Mouse (Mus musculus) T-helper 1 cell (primary cell): ENCODE results near the gene Vapa.
"Not testable (repeated sequence)": the region's sequence is repeated elsewhere in the genome, so short reads cannot be mapped to it uniquely, and the experiment has no call there.

ENCODE experiments used
- in situ Hi-C: fragments of 300-600 bp; cut with MboI, MseI; formaldehyde crosslinking; loops from one replicate; pipeline ENCODE4 v1.15.1; 2025; ENCODE audit warnings: high pct_unique_total_duplicates

The Vapa gene

DNA sequence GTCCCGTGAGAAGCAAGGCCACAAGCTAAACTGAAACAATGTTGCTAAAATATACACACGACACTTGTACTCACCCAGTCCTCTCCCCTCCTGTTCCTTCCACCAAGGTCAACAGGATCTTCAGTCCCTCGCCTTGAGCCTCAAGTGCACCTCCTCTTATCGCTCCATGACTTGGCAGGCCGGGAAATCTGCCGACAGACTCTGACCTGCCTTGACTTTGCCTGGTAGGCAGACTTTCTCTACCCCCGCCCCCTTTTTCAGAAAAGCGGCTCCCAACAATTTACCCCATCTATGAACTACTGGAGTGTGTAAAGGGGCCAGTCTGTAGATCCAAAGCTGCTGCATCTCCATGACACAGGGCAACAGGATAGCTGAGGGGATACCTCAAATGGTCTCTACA, 41.9 kb downstream of the Vapa start:
- in situ Hi-C loops = no loop called here

DNA sequence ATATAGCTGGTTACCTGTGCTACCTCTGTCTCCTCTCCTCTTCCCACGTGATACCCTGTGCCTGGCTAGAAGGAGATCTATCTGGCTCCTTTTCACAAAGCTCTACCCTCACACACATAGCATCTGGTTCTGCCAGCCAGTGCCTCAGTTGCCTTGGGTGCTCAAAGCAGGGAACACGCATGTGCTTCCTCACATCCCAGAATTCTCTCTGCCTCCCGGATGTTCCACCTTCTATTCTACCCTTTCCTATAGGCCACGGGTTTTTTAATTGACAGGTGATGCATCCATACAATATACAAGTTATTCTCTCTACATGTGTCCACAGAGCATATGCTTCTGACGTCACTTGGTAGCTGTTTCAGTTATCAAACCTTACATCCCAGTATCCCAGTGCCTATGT, 49.2 kb downstream of the Vapa start:
- in situ Hi-C loops = no loop called here

DNA sequence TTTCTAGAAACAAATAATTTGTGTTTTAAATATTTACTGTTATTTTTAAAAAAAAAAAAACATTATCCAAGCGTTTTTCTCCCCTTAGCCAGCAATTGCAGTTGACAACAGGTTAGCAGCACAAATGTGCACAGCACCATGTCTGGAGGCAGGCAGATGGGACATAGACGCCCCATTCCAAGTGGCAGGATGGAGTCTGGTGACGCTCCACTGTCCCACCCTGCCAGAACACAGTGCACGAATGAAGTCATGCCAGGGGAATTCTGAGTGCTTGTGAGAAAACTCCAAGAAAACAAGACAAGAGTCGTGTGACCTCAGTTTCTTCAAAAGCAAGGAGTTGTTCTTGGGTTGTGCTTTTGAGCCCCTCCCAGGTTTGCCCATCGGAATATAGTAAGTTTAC, 50.0 kb downstream of the Vapa start:
- in situ Hi-C loops = no loop called here

DNA sequence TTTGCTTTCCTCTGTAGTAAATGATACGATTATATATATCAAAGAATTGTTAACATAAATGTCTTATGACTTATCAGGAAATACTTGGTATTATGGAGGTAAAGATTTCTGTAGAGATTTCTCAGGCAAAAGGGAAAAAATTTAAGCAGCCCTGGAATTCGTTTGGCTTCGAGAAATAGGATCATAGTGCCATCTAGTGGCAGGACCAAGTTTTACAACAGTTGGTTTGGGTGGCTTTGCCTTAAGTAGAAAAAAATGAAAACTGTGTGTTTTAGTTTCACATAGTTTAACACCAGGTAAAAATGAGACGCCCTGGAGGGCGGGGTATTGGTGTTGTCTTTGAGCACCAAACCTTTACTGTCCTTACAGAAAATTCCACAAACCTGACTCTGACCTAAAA, 50.6 kb downstream of the Vapa start:
- in situ Hi-C loops = no loop called here

DNA sequence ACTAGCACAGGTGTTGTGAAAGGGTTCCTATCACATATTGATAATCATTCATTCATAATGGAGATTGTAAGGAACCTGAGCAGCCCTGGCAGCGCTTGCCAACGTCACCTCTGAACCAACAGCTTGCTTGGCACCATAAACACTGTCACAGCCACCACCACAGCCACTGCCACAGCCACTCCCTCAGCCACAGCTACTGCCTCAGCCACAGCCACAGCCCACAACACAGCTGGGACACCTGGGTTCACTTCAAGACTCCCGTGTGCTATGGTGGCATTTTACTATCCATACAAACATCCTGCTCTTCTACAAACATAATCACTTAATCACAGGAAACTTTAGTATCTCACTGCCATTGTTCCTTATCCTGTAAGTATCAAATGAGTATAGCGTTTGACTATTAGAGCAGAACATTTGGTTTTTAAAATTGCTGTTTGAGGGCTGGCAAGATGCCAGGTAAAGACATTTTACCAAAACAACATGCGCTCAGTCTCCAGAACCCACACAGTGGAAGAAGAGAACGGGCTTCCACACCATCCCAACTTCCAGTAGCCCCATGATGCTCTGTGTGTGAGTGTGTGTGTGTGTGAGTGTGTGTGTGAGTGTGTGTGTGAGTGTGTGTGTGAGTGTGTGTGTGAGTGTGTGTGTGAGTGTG, 51.9 kb downstream of the Vapa start:
- in situ Hi-C loops = no loop called here

DNA sequence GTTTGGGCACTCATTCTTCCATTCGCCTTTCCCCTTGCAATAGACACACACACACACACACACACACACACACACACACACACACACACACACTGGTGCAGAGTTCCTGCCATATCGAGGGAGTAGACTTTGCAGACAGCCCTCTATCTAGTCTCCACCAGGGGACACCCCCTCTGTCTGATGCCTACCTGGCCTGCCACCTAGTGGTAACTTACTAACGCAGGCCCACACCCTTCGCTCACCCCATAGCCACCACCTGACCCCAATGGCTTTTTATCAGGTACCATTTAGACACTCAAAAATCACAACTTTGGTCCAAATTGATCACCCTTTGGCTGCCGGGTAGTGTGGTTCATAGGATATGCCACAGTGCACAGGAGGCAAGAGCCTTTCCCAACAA, 54.1 kb downstream of the Vapa start:
- in situ Hi-C loops = no loop called here

DNA sequence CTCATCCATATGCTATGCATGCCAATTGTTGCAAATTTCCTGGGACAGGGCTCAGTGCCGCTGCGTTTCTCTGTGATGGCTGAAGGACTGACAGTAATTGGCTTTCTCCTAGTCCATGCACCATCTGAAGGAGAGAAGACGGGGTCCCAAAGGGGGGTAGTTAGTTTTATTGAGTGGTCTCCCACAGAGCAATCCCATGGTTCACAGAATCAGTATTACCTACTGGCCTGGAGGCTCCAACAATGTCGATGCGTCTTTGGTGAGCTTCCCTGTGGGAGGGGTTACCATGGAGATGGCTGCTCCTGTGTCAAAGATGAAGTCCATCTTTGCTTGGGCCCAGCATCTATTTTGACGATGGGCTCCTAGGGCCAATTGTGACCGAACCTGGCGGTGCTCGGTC, 54.6 kb downstream of the Vapa start:
- in situ Hi-C loops = no loop called here

DNA sequence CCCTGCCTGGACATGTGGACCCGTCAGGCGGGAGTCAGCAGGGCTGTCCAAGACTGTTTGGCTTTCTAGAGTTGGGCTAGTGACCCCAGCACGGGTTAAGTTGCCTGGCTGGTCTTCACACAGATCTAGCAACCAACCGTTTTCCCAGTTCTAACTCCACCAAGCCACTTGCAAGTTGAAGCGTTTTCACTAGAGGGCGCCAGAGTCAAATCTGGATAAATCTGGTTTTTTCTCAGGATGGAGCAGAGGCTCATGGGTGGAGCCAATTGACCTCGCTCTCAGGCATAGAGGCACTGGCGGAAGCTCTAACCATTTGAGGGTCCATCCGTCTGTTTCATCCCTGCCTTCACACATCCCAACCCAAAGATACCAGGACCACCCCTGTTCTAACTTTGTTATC, 55.1 kb downstream of the Vapa start:
- in situ Hi-C loops = no loop called here

DNA sequence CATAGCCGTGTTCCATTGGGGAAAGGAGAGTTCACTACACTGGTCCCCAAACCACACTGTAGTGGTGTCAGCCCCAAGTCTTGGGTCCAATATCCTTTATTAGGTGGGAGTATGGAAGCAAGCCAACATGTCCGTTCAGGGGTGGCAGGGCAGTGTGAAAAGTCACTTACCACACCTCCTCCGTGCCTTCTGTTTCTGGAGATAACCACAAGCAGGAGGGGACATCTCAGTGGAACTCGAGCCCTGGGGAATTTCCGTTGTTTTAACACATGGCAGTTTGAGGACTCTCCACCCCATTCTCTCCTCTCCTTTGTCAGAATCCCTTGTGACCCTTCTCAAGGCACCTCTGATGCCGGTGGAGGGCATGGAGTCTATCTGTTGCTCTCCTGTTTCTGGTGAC, 56.1 kb downstream of the Vapa start:
- in situ Hi-C loops = no loop called here

DNA sequence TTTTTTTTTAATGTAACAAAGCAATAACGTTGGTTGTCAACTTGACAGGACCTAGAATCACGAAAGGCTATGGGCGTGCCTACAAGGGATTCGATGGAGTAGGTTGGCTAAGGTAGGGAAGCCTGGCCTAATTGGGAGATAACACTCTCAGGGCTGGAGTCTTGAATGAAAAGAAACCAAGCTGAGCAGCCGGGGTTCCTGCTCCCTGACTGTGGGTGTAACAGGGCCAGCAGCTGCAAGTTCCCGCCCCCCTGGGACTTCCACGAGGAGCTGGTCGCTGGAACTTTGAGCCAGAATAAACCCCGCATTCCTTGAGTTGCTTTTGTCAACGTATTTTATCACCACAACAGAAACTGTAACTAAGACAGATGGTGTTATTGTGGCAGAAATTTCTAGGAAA, 56.6 kb downstream of the Vapa start:
- in situ Hi-C loops = no loop called here

DNA sequence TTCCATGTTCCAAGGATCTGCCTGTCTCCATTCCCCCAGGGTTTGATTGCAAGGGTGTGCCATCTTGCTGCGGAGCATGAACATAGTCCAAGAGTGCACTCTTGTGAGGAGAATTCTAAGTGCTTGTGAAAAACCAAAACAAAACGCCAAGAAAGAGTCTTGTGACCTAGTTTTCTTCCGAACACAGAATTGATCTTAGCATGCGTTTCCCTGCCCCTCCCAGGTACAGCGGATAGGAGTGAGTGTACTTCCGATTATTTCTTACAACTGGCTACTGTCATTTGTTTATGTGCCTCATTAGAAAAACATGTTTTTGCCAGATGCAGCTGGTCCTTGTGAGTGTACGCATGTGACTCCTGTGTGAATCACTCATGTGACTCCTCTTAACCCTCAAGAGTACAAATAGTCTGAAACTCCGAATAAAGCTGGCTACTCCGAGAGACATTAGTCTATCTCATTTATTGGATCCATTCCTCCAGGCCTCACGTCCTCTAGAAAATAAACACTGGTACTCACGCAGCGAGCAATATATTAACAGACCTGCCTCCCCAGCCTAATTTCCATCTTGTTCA, 60.8 kb downstream of the Vapa start:
- in situ Hi-C loops = no loop called here

DNA sequence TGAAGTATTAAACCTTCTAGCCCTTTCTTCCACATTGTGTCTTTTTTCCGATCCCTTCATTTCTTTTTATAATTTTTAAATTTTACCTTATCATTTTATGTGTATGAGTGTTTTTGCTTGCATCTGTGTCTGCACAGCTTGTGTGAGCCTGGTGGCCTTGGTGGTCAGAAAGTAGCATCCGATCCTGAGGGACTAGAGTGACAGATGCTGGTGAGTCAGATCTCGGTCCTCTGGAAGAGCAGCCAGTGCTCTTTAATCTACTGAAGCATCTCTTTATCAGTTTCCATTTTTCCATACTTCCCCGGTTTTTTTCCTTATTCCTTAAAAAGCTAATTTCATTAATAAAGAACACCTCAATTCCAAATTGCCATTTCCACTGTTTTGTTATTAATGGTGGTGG, 63.0 kb downstream of the Vapa start:
- in situ Hi-C loops = no loop called here

DNA sequence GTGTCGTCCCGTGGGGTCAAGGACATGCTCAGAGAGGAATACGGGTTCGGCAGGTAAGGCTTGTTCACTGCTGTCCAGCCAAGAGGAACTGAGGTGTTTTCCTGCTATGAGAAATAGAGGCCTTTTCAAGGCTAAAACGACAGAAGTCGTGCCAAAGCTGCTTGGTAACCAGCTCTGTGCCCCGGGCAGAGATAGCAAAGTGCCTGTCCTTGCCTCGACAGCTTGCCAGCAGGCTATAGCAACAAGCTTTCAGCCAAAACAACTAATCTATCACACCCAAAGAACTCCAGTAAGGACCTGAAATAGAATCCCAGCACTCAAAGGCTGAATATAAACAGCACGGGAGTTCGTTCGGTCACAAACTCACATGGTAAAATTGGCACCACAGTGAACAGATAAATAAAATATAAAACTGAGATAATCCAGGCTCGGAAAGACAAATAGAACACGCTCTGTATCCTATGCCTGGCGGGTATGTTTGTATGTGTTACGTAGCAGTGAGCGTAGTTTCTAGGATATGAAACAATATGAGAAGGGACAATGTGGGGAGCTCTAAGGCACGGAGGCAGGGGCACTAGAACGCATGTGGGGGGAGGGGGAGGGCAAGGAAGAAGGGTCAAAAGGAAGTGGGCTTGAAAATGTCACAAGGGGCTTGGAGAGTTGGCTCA, 64.5 kb downstream of the Vapa start:
- in situ Hi-C loops = no loop called here

DNA sequence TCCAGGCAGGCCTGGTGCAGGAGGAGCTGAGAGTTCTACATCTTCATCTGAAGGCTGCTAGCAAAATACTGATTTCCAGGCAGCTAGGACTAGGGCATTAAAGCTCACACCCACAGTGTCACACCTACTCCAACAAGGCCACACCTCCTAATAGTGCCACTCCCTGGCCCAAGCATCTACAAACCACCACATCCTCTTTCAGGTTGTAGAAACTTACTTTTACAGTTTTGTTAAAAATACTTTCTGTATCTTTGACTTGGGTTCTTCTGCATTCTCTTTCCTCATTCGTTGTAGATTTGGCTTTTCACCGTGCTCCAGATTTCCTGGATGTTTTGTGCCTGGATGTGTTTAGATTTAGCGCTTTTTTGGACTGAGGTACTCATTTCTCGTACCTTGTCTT, 67.1 kb downstream of the Vapa start:
- in situ Hi-C loops = not testable (repeated sequence)

DNA sequence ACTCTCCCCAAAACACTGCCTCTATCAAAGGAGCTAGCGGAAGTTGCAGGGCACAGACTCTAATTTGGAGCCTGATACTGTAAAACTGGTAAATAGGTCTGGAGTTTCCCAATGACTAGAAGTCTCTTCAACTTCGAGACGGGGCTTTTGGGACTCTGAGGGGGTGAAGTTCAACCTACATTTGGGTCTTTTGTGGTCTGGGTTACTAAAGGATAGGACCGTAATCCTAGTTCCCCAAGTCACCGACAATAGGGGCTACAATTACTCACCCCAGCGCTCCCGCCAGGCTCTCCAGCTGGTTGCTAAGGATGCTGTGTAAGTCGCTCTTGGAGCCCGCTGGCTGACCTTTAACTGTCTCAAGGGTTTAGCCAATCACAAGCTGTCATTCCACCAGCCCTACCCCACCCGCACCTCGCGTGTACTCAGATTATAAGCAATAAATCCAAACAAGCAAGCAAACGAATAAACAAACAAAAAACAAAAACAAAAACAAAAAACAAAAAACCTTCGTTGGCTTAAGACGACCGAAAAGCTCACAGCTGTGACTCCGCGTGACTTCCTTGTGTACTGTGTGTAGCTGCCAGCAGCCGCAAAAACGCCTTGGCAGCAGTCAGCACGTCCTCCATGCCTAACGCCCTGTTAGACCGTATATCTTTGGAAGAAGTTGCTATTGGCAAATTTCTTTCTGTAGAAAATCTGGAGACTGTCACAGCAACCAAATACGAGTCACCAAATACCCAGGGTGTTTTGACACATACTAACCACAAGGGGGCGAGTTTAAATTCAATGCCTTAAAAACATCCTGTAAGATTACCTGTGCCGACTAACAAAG, 72.7 kb downstream of the Vapa start, which contains the start of gene Tmem232:
Tmem232 (minus strand) TSS at position 342 of the 832 bp plus-strand sequence.
- in situ Hi-C loops = no loop called here

DNA sequence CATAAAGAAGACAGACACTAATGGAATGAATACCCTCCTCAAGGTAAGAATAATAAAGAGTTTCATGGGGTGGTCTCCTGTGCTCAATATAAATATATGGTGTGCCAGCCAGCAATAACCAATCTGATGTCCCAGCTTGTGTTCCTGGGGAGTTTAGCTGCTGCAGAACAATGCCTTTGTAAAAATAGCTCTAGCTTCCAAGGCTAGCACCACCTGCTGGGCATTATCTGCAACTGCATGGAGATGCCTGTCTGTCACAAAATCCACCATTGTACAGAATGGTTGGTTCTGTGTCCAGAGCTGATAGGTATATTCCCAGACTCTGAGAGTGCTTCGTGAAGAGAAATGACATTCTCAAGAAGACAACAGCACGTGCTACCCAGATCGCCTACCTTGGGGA, 77.2 kb downstream of the Vapa start:
- in situ Hi-C loops = no loop called here

DNA sequence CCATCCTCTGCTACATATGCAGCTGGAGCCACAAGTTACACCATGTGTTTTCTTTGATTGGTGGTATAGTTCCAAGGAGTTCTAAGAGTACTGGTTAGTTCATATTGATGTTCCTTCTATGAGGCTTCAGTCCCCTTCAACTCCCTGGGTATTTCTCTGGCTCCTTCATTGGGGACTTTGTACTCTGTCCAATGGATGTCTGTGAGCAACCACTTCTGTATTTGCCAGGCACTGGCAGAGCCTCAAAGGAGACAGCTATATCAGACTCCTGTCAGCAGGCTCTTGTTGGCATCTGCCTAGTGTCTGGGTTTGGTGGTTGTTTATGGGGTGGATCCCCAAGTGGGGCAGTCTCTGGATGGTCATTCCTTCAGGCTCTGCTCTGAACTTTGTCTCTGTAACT, 81.0 kb downstream of the Vapa start:
- in situ Hi-C loops = loop anchor here (5.0 kb wide), 1 partner anchor 1035 kb away; no protein-coding TSS in a partner anchor
